Mouse (Mus musculus) spleen, postnatal 4 days (tissue): ENCODE data around the gene Wsb2.
"Not testable (repeated sequence)": the region's sequence is repeated elsewhere in the genome, so short reads cannot be mapped to it uniquely, and the experiment has no call there.

Source experiments
- DNase-seq, 2 experiments: peaks; one replicate each; pipeline ENCODE4 v3.0.0; 2022; ENCODE audit warnings: low spot score in 2 of 2

Wsb2 gene

DNA sequence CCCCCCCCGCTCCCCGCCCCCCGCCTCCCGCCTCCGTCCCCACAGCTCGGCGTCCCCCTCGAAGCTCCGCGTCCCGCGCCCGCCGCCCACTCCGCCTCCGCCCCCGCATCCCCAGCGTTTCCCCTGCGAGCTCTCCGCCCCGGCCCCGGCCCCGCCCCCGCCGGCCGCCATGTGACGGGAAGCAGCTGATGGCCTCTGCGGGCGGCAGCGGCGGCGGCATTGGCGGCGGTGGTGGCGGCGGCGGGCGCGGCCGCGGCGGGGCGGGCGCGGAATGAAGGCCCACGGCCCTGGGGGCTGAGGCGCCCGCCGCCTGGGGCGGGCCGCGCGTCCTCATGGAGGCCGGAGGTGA lies at the start of gene Wsb2:
Gene Wsb2, plus strand, starts transcription at position 176 of the 349 bp plus-strand sequence.
- peak; percentile 79 to 91 for DNase-seq

DNA sequence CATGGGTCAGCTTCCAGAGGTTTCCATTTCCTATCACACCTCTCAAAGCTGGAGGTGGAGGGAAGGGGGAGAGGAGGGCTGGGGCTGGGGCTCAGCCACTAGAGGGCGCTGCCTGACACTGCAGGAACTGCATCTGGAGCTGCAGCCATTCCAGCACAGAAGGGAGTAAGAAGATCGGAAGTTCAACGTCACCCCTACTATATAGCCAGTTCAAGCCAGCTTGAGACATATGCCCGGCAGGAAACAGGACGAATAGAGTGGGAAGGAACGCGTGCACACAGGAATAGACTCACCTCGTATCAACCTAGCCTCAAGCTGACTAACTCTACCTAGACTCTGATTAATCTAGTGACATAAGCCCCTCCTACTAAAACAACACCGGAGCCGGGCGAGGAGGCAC lies 49.4 kb upstream of the Wsb2 start:
- peak; percentile 67 to 89 for DNase-seq

DNA sequence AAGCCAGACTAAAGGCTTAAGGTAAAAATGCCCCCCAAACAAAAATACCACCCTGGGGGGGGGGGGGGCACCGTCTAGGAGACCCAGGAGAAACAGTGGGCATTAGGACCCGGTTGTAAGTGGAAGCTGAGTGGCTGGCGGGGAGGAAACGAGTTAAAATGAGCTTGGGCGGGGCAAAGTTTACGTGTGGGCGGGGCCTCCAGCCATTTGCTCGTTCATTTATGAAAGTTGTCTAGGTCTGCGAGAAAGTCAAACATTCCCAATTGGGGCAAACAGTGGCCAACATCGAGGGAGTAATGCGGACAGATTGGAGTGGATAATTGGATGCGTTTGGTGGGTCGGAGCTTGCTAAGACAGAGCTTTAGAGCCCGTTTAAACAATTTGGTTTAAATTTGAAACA lies 43.7 kb upstream of the Wsb2 start:
- peak in 1 of 2 experiments; percentile 39 for DNase-seq

DNA sequence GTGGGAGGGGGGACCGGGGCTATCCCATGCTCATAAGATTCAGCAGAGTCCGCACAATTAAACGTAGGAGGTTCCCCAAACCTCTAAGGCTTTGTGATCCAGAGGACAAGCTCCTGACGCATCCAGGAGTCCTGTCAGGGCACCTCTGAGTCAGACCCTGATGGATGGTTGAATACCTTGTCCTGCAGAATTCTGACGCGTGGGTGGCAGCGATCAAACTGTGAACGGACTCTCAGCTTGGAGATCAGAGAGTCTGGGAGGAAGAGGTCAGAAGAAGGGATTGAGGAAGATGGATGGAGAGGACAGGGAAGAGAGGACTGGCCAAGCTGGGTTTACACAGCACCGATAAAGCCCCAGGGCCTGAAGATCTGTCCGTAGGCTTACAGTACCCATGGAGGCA lies 43.2 kb upstream of the Wsb2 start:
- DNase-seq = no peak

DNA sequence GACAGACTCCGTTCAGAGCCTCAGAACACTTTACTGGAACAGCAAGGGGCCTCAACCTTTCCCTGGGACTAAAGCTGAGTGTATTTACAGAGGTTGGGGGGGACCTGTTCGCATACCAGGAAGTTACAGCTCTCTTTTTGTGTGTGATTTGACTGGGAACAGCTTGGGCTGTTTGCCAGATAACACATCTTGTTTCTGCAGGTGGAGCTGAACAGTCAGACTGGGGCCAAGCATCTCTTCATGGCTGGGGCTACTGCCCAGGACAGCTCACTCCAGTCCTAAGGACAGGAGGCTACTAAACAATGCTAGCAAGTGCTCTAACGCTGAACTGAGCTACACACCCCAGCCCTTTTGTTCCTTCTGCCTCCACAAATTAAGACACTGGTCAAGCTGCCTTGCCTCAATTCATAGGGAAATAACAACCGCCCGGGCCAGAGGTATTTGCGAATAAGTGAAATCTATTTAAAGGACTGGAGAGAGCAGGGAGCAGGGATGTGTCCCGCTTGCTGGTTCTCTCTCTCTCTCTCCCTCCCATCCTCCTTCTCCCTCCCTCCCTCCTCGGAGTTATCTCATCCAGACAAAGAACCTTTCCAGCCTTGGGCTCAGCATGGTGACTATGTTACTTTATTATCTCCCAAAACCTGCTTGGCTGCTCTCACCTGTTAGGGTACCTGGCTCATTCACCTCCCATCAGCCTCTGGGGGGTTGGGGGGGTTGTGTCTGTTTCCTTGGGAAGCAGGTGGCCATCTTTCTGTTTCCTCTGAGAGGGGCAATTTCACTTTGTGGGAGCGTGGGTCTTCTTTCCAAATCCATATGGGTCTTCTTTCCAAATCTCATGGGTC lies 42.3 kb upstream of the Wsb2 start:
- DNase-seq = no peak

DNA sequence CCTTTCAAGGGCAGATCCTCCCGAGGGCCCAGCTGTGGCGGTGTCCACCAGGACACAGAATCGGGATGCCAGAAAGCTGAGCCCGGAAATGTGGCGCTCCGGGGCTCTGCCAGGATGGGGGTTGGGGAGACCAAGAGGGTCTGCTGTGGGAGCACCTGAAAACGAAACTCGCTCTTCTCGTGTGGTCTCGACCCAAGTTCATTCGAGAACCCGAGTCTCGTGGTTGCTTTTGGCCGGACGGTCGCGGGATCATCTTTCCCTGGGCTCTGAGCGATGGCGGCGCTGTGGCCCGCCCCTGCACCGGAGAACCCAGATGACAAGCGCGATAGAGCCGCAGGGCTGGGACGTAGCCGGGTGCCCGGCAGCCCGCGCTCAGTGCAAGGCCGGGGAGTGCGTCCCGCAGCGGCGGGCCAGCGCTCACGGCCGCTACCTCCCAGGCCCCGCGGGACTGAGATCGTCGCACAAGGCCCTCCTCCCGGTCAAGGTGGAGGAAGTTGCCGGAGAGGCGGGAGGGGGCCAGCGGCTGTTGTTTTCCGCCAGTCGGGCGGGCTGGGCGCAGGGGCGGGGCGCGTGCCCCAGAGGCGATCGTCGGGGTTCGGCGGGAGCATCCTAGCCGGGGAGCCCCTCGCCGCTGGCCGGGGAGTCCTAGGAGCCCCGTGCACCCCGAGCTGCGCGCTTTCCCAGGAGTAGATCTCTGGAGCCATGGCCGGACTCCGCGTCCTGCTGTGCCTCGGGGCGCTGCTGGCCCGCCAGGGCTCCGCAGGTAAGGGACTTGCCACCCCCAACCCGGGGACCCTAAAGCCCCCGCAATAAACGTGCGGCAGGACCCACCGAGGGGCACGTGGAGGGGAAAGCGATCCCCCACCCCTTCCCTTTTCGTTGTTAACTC lies 38.1 kb upstream of the Wsb2 start, which contains the start of gene Vsig10:
Gene Vsig10, plus strand, starts transcription at position 343 of the 889 bp plus-strand sequence.
- DNase-seq = peak; percentile 50 to 76

DNA sequence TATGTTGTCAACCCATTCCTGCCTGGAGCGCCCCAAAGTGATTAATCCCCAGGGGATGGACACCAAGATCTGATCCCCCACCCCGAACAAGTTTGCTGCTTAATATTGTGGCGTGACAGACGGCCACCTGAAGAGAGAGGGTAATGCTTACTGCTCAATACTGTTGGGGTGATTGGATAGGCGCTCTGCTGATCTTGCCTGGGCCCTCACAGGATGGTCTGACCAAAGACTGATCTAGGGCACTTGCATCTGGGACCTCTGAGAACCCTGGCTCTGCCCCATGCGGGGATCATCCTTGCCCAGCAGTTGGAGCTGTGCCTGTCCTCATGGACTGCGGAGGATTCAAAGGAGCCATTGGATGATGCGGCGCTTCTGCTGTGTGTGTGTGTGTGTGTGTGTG lies 33.4 kb upstream of the Wsb2 start:
- no peak for DNase-seq

DNA sequence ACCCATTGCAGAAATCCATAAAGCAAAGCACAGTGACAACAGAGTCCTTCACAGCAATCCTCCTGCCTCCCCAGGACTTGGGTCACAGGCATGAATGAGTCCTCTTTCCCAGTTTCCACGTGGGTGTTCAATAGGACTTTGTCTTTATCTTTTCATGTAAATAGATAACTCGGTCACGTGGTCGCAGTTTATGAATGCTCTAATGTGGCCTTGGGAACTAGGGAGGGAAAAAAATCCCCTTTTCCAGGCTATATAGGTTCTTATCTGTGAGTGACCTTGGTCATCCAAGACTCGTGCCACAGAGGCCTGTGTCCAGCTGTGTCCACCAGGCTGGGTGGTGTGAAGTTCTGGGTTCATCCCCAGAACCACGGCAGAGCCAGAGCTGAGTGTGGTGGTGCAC lies 30.7 kb upstream of the Wsb2 start:
- DNase-seq = no peak

DNA sequence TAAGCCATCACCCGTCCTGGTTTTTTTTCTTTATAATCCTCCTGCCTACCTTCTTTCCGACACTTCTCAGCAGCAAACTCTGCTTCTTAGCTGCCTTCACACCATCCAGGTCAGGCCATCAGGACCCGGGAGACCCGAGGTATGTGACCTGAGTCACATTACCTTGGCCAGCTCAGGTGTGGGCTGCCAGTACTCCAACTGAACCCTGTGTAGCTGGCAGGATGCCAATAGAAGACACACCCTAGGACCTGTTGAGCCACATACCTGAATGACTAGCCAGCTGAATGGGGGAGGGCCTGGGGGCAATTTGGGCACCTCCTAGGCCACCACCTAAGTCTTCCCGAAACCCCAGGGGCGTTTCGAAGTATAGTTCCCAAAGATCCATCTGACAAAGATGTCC lies 26.6 kb upstream of the Wsb2 start:
- DNase-seq = no peak

DNA sequence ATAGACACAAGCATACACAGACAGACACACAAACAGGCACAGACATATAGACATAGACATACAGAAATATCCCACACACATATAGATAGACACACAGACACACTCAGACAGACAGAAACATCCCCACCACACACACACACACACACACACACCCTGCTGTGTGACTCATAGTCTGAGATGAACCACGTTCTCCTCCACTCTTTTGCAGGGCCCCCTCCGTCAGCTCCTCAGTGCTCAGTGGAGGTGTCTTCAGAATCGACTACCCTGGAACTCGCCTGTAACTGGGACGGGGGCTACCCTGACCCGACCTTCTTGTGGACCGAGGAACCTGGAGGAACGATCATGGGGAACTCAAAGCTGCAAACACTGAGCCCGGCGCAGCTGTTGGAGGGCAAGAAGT lies 19.1 kb upstream of the Wsb2 start:
- DNase-seq = no peak

DNA sequence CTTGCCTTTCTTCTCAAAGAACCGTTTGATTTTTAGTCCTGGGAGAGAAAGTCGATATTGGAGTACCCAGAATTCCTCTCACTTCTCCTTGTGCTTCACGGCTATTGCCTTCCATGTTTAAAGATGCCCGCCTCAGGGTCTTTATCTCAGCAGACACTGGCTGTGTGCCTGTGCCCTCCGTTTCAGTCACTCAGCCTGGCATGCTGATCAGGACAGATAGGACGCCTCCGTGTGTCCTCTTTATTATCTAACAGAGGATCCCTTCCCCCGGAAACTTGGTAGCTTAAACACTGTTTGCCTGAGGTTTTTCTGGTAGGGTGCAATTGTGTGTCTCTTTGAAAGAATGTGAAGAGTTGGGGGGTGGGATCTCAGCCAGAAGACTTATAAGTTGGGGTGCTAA lies 18.6 kb upstream of the Wsb2 start:
- DNase-seq = no peak

DNA sequence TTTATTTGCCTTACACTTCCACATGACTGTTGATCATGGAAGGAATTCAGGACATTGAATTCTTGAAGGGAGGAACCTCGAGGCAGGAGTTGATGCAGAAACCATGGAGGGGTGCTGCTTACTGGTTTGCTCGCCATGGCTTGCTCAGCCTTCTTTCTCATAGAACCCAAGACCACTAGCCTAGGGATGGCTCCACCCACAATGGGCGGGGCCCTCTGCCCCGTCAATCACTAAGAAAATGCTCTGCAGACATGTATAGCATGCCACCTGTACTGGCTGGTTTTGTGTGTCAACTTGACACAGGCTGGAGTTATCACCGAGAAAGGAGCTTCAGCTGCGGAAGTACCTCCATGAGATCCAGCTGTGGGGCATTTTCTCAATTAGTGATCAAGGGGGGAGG lies 17.0 kb upstream of the Wsb2 start:
- no peak for DNase-seq

DNA sequence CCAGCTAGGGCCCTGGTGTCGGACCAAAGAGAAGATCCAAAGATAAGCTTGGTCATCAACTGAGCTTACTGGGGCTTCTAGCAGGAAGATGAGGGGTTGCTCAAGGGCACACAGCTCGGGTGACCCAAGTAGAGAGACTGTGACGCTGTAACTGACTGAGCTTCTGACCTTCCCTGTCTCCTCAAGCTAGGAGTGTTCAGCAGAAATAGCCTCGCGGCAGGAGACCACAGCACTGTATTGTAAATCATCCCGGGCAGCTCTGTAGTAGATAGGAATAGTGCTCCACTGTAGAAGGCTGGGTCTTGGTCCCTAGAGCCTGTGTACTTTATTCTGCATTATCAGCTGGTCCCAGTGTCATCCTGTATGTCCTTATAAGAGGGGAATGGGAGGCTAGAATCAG lies 15.2 kb upstream of the Wsb2 start:
- no peak for DNase-seq

DNA sequence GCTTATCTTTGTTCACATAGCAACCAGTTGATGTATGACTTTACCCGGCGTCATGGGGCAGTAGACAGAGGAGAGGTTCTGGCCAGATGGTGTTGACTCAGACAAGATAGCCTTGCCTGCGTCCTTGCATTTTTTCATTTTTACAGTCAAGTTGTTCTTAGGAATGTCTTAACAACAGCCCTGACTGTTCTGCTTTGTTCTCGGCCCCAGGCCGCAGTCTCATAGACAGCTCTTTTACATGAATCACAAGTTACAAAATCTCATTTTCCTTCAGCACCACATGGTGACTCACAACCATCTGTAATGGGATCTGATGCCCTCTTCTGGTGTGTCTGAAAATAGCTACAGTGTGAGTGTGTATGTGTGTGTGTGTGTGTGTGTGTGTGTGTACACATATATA lies 12.6 kb upstream of the Wsb2 start:
- DNase-seq = not testable (repeated sequence)

DNA sequence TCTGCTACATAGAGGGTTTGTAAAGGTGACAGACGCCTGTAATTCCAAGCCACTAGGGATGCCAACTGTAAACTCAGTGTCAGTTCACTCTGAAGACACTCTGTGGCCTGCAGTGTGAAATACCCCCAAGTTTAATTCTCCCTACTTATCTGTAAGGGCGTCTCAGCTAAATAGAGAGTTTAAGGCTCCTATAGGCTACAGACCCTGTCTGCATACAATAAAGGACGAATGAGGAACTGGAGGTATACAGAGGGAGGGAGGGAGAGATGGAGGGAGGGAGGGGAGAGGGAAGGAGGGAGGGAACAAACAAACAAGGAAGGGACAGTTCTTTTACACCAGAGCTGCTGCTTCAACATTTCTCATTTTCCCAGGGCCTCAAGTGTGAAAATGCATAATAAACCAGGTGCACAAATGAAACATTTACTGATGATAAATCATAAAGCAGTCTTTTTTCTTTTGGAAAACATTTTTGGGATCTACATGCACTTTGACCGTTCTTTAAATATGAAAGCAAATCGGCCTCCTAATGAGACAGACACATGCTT lies 11.6 kb upstream of the Wsb2 start:
- DNase-seq = no peak

DNA sequence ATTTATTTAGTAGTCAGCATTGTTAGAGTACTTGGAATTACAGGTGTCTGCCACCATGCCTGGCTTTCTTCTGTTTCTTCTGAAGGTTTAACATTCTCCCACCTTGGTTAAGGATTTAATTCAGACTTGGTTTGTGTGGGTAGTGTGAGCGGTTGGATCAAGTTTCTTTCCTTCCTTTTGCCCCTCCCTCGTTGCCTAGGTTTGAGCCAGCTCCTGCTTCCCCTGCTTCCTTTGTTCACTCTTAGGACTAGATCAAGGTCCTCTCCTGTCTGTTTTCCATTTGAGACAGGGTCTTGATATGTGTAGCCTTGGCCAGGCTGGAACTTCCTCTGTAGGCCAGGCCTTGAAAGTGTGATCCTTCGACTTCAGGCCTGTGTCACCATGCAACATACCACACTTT lies 10.8 kb upstream of the Wsb2 start:
- DNase-seq = no peak

DNA sequence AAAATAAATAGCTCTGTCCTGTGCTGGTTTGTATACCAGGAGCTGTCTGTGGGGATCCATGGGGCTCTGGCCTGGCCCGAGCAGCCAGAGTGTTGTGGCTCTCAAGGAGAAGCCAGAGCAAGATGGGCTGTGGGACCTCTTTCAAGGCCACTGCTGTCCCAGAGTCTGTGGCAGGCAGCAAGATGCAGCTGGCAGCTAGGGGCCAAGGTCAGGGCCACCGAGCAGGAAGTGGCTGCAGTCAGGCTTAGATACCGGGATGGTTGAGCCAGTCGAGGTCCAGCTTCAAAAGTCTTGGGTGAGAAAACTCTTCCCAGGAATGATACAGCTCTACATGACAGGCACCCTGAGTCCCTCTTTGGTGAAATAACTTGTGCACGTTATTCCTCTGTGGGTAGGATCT lies 10.1 kb upstream of the Wsb2 start:
- DNase-seq = no peak

DNA sequence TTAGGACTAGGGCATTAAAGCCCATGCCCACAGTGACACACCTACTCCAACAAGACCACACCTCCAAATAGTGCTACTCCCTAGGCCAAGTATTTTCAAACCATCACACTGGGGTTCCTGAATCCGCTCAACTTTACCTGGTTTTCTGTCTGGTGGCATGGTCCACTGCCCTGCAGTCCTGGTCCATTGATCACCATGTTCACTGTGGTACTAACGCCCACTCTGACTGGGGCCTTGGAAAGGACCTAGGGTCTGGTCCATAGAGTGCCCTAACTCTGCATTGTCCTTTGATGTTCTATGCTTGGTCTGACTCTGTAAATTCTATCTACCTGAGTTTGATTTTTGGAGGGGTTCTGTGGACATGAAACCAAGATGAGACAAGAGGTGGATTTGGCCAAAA lies 9.3 kb upstream of the Wsb2 start:
- DNase-seq = no peak

DNA sequence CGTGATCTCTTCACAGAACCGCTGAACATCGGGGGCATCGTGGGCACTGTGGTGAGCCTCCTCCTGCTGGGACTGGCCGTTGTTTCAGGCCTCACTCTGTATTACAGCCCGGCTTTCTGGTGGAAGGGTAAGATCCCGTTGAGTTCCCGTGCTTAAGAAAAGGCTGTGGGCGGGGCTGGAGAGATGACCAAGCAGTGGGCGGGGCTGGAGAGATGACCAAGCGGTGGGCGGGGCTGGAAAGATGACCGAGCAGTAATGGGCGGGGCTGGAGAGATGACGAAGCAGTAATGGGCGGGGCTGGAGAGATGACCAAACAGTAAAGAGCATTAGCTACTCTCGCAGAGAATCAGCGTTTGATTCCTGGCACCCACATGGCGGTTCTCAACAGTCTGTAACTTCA lies 8.8 kb upstream of the Wsb2 start:
- DNase-seq = peak; percentile 66 to 74

DNA sequence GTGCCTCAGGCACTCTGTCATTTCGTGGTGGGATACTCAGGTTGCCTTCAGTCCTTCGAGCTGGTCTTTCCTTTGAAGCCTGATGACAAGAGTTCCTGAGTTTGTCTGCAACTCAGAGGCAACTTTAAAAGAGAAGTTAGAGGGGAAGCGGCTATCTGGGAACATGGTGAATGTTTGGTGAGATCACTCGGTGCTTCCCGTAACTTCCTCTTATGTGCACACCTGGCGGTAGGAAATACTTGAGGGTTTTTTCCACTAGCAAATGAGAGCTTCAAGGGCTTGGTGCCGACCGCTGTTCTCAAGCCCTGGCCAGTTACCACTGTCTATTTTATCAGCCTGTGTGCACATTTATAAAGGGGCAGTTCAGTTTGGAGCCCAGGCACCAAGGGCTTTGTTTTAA lies 3.0 kb upstream of the Wsb2 start:
- DNase-seq = no peak

DNA sequence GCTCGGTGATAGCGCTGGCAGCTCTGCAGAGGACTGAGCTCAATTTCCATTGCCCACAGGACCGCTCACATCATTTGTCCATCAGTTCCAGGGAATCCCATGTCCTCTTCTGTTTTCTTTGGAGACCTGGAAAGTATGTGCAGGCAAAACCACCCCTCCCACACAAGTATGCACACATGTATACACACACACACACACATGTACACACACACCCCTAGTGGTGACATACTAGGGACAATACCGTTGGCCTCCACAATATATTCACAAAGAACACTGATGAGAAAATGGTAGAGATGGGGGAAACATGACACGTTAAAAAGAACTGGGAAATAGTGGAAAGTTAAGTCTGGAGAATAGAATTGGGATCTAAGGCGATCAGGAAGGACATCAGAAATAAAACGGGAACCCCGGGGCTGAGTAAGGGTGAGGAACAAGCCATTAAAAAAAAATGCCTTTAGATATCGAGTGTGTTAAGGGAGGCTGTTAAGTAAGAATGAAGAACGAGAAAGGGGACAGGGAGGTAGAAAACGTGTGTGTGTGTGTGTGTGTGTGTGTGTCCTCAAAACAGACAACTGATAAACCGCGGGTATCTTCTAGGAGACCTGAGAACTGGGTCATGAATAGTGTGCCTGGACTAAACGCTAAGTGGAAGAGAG lies 1.3 kb upstream of the Wsb2 start:
- no peak for DNase-seq
